Mouse (Mus musculus) heart, embryonic 15.5 days (tissue): Measurements from ENCODE around the gene Gas2l2. TPM values are rescaled to one million over a fixed set of nuclear protein-coding genes. Genes with fewer than 3 reads are reported as not detected.

Experiments used
- ATAC-seq: fragments of 200-750 bp; cut with Nextera tagmentation; replicated peaks from 2 replicates; pipeline ENCODE4 v1.8.0; 2017; ENCODE audit warnings: low read depth, moderate TSS enrichment; ENCODE audit not compliant: insufficient number of reproducible peaks, insufficient read depth, low FRiP score
- H3K27ac ChIP-seq: fragments of 300-500 bp; sonication (generic); 2 replicates; pipeline ENCODE4 v1.5.1; 2015; ENCODE audit warnings: mild to moderate bottlenecking, inconsistent platforms
- H3K27me3 ChIP-seq: fragments of 300-500 bp; sonication (generic); 2 replicates; pipeline ENCODE4 v1.6.1; 2015; ENCODE audit warnings: inconsistent platforms
- H3K36me3 ChIP-seq: fragments of 300-500 bp; sonication (generic); 2 replicates; pipeline ENCODE4 v1.6.1; 2015; ENCODE audit warnings: mild to moderate bottlenecking, inconsistent platforms
- H3K4me1 ChIP-seq: fragments of 300-500 bp; sonication (generic); replicated peaks from 2 replicates; pipeline ENCODE4 v1.6.1; 2015; ENCODE audit warnings: inconsistent platforms
- H3K4me2 ChIP-seq: fragments of 300-500 bp; sonication (generic); 2 replicates; pipeline ENCODE4 v1.6.1; 2015; ENCODE audit warnings: inconsistent platforms, mild to moderate bottlenecking, moderate library complexity
- H3K4me3 ChIP-seq: fragments of 300-500 bp; sonication (generic); 2 replicates; pipeline ENCODE4 v1.5.1; 2015; ENCODE audit warnings: mild to moderate bottlenecking, inconsistent platforms
- H3K9ac ChIP-seq: fragments of 300-500 bp; sonication (generic); 2 replicates; pipeline ENCODE4 v1.6.1; 2015; ENCODE audit warnings: mild to moderate bottlenecking, inconsistent platforms
- H3K9me3 ChIP-seq: fragments of 300-500 bp; sonication (generic); replicated peaks from 2 replicates; pipeline ENCODE4 v1.6.1; 2016; ENCODE audit warnings: inconsistent platforms
- WGBS: fragments of 180-500 bp; shearing (Covaris S2); methylation state at CpG from one replicate; pipeline ENCODE4 v1.1.7; 2015; ENCODE audit warnings: mixed read lengths; 5-methylcytosine and 5-hydroxymethylcytosine counted together
- polyA plus RNA-seq: library from polyadenylated mRNA; unstranded; fragments of >200 nt; fragmentation: Nextera tagmentation; extraction: Ambion mirVana; gene quantifications from 2 replicates; pipeline ENCODE4 v1.2.1, GENCODE M21; 2015

Gas2l2 gene
- polyA plus RNA-seq, 1 experiment from 2014 or later: 0.13 TPM

GRCm38 (mm10) chr11:83417708-83418107 is 11.5 kb downstream of the Gas2l2 start:
- Histone ChIP-seq H3K4me2 (no peak overlapping the region), H3K9ac (no peak overlapping the region), H3K9me3 (no peaks in the 10 kb centered on the region), H3K4me3 (no peak overlapping the region), H3K27ac (no peak overlapping the region), H3K36me3 (no peaks in the 10 kb centered on the region), H3K27me3 (peaks cover 42% of the 10 kb centered on the region), H3K4me1 (peaks cover 7% of the 10 kb centered on the region; the same call in 1 of the 2 replicates)
- ATAC-seq: no peak
- WGBS: 75% methylated on average over 7 of the region's 7 CpGs

GRCm38 (mm10) chr11:83417080-83417479 is 12.2 kb downstream of the Gas2l2 start:
- no peak for ATAC-seq
- Histone ChIP-seq H3K4me3 (no peak overlapping the region), H3K9me3 (no peaks in the 10 kb centered on the region), H3K27me3 (peaks cover 41% of the 10 kb centered on the region), H3K9ac (no peak overlapping the region), H3K4me2 (no peak overlapping the region), H3K4me1 (peaks cover 7% of the 10 kb centered on the region; the same call in 1 of the 2 replicates), H3K27ac (no peak overlapping the region), H3K36me3 (no peaks in the 10 kb centered on the region)
- 8% methylated on average over 5 of the region's 5 CpGs for WGBS

- Histone ChIP-seq H3K4me2 (peak overlapping the region; percentile 91), H3K9me3 (no peaks in the 10 kb centered on the region), H3K27me3 (peaks cover 9% of the 10 kb centered on the region; the same call in 1 of the 2 replicates), H3K4me1 (peaks cover 24% of the 10 kb centered on the region), H3K4me3 (peak overlapping the region; percentile 87), H3K9ac (no peak overlapping the region), H3K36me3 (no peaks in the 10 kb centered on the region), H3K27ac (no peak overlapping the region)
- WGBS: 71% methylated on average over 6 of the region's 6 CpGs
- no peak for ATAC-seq
Observed at GRCm38 (mm10) chr11:83410510-83410909, 18.7 kb downstream of the Gas2l2 start.

GRCm38 (mm10) chr11:83409792-83410291 is 19.4 kb downstream of the Gas2l2 start:
- 0 out of 2 replicates have a peak, but pooled peaks have one; percentile 25 for ATAC-seq
- peak overlapping the region; percentile 73 for H3K9ac ChIP-seq
- peak overlapping the region; percentile 38; the same call in 1 of the 2 replicates for H3K27ac ChIP-seq
- H3K27me3 ChIP-seq: peaks cover 9% of the 10 kb centered on the region; the same call in 1 of the 2 replicates
- peak overlapping the region; percentile 87 for H3K4me3 ChIP-seq
- H3K9me3 ChIP-seq: no peaks in the 10 kb centered on the region
- H3K4me2 ChIP-seq: peak overlapping the region; percentile 91
- H3K4me1 ChIP-seq: peaks cover 24% of the 10 kb centered on the region
- no peaks in the 10 kb centered on the region for H3K36me3 ChIP-seq
- WGBS: 3% methylated on average over 26 of the region's 40 CpGs

GRCm38 (mm10) chr11:83409087-83409754 is 20.0 kb downstream of the Gas2l2 start, which contains the start of gene Rasl10b:
Gene Rasl10b (plus strand): TSS chr11:83409137.
- Histone ChIP-seq H3K4me3 (peak within 1 kb of the TSS; percentile 87), H3K27ac (peak within 1 kb of the TSS; percentile 38; the same call in 1 of the 2 replicates), H3K4me2 (peak within 1 kb of the TSS; percentile 91), H3K4me1 (peaks cover 24% of the 10 kb centered on the region), H3K36me3 (no peaks in the 10 kb centered on the region), H3K9ac (peak within 1 kb of the TSS; percentile 73), H3K9me3 (no peaks in the 10 kb centered on the region), H3K27me3 (peaks cover 9% of the 10 kb centered on the region; the same call in 1 of the 2 replicates)
- WGBS: 1% methylated on average over 18 of the region's 44 CpGs
- peak; percentile 63 for ATAC-seq

- Histone ChIP-seq H3K27me3 (peaks cover 9% of the 10 kb centered on the region; the same call in 1 of the 2 replicates), H3K4me2 (no peak overlapping the region), H3K27ac (no peak overlapping the region), H3K4me1 (peaks cover 24% of the 10 kb centered on the region), H3K4me3 (no peak overlapping the region), H3K9ac (no peak overlapping the region), H3K9me3 (no peaks in the 10 kb centered on the region), H3K36me3 (peaks cover 8% of the 10 kb centered on the region; the same call in 1 of the 2 replicates)
- no peak for ATAC-seq
- 42% methylated on average over 8 of the region's 8 CpGs for WGBS
Observed at GRCm38 (mm10) chr11:83408242-83408641, 21.0 kb downstream of the Gas2l2 start.

GRCm38 (mm10) chr11:83406391-83406790 is 22.9 kb downstream of the Gas2l2 start:
- no peak overlapping the region for H3K4me2 ChIP-seq
- no peak for ATAC-seq
- H3K36me3 ChIP-seq: peaks cover 18% of the 10 kb centered on the region; the same call in 1 of the 2 replicates
- peaks cover 5% of the 10 kb centered on the region; the same call in 1 of the 2 replicates for H3K27me3 ChIP-seq
- H3K4me1 ChIP-seq: peaks cover 24% of the 10 kb centered on the region
- 48% methylated on average over 3 of the region's 3 CpGs for WGBS
- no peak overlapping the region for H3K27ac ChIP-seq
- no peak overlapping the region for H3K4me3 ChIP-seq
- no peak overlapping the region for H3K9ac ChIP-seq
- no peaks in the 10 kb centered on the region for H3K9me3 ChIP-seq

- H3K4me3 ChIP-seq: no peak overlapping the region
- peaks cover 13% of the 10 kb centered on the region; the same call in 1 of the 2 replicates for H3K4me1 ChIP-seq
- WGBS: 63% methylated on average over 7 of the region's 7 CpGs
- ATAC-seq: no peak
- no peak overlapping the region for H3K9ac ChIP-seq
- no peak overlapping the region for H3K27ac ChIP-seq
- H3K27me3 ChIP-seq: no peaks in the 10 kb centered on the region
- peaks cover 23% of the 10 kb centered on the region for H3K36me3 ChIP-seq
- no peak overlapping the region for H3K4me2 ChIP-seq
- H3K9me3 ChIP-seq: no peaks in the 10 kb centered on the region
Observed at GRCm38 (mm10) chr11:83403787-83404186, 25.5 kb downstream of the Gas2l2 start.

- Histone ChIP-seq H3K4me3 (no peak overlapping the region), H3K27ac (no peak overlapping the region), H3K27me3 (no peaks in the 10 kb centered on the region), H3K36me3 (peaks cover 26% of the 10 kb centered on the region), H3K4me1 (peaks cover 15% of the 10 kb centered on the region), H3K9ac (no peak overlapping the region), H3K9me3 (no peaks in the 10 kb centered on the region), H3K4me2 (no peak overlapping the region)
- ATAC-seq: no peak
- WGBS: 71% methylated on average over 5 of the region's 5 CpGs
Observed at GRCm38 (mm10) chr11:83398724-83399123, 30.5 kb downstream of the Gas2l2 start.

- WGBS: 83% methylated on average over 7 of the region's 7 CpGs
- H3K4me2 ChIP-seq: no peak overlapping the region
- H3K9me3 ChIP-seq: no peaks in the 10 kb centered on the region
- H3K36me3 ChIP-seq: peaks cover 18% of the 10 kb centered on the region
- H3K9ac ChIP-seq: no peak overlapping the region
- H3K4me3 ChIP-seq: no peak overlapping the region
- no peaks in the 10 kb centered on the region for H3K27me3 ChIP-seq
- no peak for ATAC-seq
- H3K27ac ChIP-seq: no peak overlapping the region
- peaks cover 20% of the 10 kb centered on the region for H3K4me1 ChIP-seq
Observed at GRCm38 (mm10) chr11:83397626-83398025, 31.6 kb downstream of the Gas2l2 start.

- peaks cover 32% of the 10 kb centered on the region for H3K4me1 ChIP-seq
- H3K36me3 ChIP-seq: peaks cover 19% of the 10 kb centered on the region
- no peak overlapping the region for H3K4me3 ChIP-seq
- no peak for ATAC-seq
- 0 out of 2 replicates have a peak overlapping the region, but pooled peaks have one; percentile 7 for H3K4me2 ChIP-seq
- no peaks in the 10 kb centered on the region for H3K9me3 ChIP-seq
- WGBS: 32% methylated on average over 6 of the region's 6 CpGs
- H3K9ac ChIP-seq: no peak overlapping the region
- H3K27me3 ChIP-seq: no peaks in the 10 kb centered on the region
- H3K27ac ChIP-seq: peak overlapping the region; percentile 29; the same call in 1 of the 2 replicates
Observed at GRCm38 (mm10) chr11:83394802-83395439, 34.3 kb downstream of the Gas2l2 start.
